Mouse (Mus musculus): Measurements from ENCODE around the gene Gm21970.

Gene Gm21970

GRCm38 (mm10) chr16:91401569-91402165 is 10.1 kb downstream of the Gm21970 start:
- DNase-seq (ENCODE audit: low spot score) = no peak

- DNase-seq (ENCODE audit: low spot score) = no peak
These were observed 12.3 kb downstream of the Gm21970 start for GRCm38 (mm10) chr16:91403784-91404183.

GRCm38 (mm10) chr16:91404187-91404586 is 12.7 kb downstream of the Gm21970 start:
- no peak for DNase-seq (ENCODE audit: low spot score)

GRCm38 (mm10) chr16:91404828-91405577 is 13.5 kb downstream of the Gm21970 start:
- no peak for DNase-seq (ENCODE audit: low spot score)

GRCm38 (mm10) chr16:91405640-91406584 is 14.4 kb downstream of the Gm21970 start, which contains the start of gene Il10rb:
Gene Il10rb, plus strand, starts transcription at chr16:91406164.
- DNase-seq (ENCODE audit: low spot score) = no peak

- DNase-seq (ENCODE audit: low spot score) = no peak
These were observed 15.2 kb downstream of the Gm21970 start for GRCm38 (mm10) chr16:91406585-91407220.

- DNase-seq (ENCODE audit: low spot score) = no peak
These were observed 21.8 kb downstream of the Gm21970 start for GRCm38 (mm10) chr16:91413102-91413844.

GRCm38 (mm10) chr16:91415391-91416189 is 24.1 kb downstream of the Gm21970 start:
- no peak for DNase-seq (ENCODE audit: low spot score)

GRCm38 (mm10) chr16:91416357-91416756 is 24.8 kb downstream of the Gm21970 start:
- no peak for DNase-seq (ENCODE audit: low spot score)

- DNase-seq (ENCODE audit: low spot score) = no peak
These were observed 25.4 kb downstream of the Gm21970 start for GRCm38 (mm10) chr16:91416938-91417337.

GRCm38 (mm10) chr16:91418531-91418930 is 27.0 kb downstream of the Gm21970 start:
- no peak for DNase-seq (ENCODE audit: low spot score)

- no peak for DNase-seq (ENCODE audit: low spot score)
These were observed 34.3 kb downstream of the Gm21970 start for GRCm38 (mm10) chr16:91425816-91426215.

- DNase-seq (ENCODE audit: low spot score) = no peak
These were observed 35.1 kb downstream of the Gm21970 start for GRCm38 (mm10) chr16:91426586-91426985.

- DNase-seq (ENCODE audit: low spot score) = no peak
These were observed 35.9 kb downstream of the Gm21970 start for GRCm38 (mm10) chr16:91427461-91427860.

GRCm38 (mm10) chr16:91428259-91428865 is 36.8 kb downstream of the Gm21970 start:
- no peak for DNase-seq (ENCODE audit: low spot score)

- no peak for DNase-seq (ENCODE audit: low spot score)
These were observed 41.3 kb downstream of the Gm21970 start for GRCm38 (mm10) chr16:91432720-91433328.

- DNase-seq (ENCODE audit: low spot score) = no peak
These were observed 41.9 kb downstream of the Gm21970 start for GRCm38 (mm10) chr16:91433329-91433933.

- no peak for DNase-seq (ENCODE audit: low spot score)
These were observed 42.6 kb downstream of the Gm21970 start for GRCm38 (mm10) chr16:91434119-91434518.

- no peak for DNase-seq (ENCODE audit: low spot score)
These were observed 46.6 kb downstream of the Gm21970 start for GRCm38 (mm10) chr16:91438081-91438480.
